Mouse (Mus musculus) forebrain, embryonic 14.5 days (tissue): ENCODE measurements around the gene Lrrc15. TPM values are rescaled to one million over a fixed set of nuclear protein-coding genes. Genes with fewer than 3 reads are reported as not detected.

Source experiments
- ATAC-seq: fragments of 200-750 bp; cut with Nextera tagmentation; 2 replicates; pipeline ENCODE4 v1.8.0; 2017; ENCODE audit warnings: mild to moderate bottlenecking, moderate library complexity
- DNase-seq: peaks from one replicate; pipeline ENCODE4 v3.0.0-alpha.2; 2015; ENCODE audit warnings: low spot score
- H3K27ac ChIP-seq: fragments of 300-500 bp; sonication (generic); 2 replicates; pipeline ENCODE4 v1.5.1; 2014; ENCODE audit warnings: low read depth, mild to moderate bottlenecking, control low read depth, low read length, moderate library complexity
- H3K27me3 ChIP-seq: fragments of 300-500 bp; sonication (generic); replicated peaks from 2 replicates; pipeline ENCODE4 v1.6.1; 2014; ENCODE audit warnings: low read length, control low read depth, mixed read lengths; ENCODE audit not compliant: control insufficient read depth, insufficient read depth
- H3K36me3 ChIP-seq: fragments of 300-500 bp; sonication (generic); 2 replicates; pipeline ENCODE4 v1.6.1; 2014; ENCODE audit warnings: low read length, control low read depth; ENCODE audit not compliant: control insufficient read depth, insufficient read depth
- H3K4me1 ChIP-seq: fragments of 300-500 bp; sonication (generic); 2 replicates; pipeline ENCODE4 v1.6.1; 2014; ENCODE audit warnings: antibody characterized with exemption, low read length, control low read depth; ENCODE audit not compliant: control insufficient read depth, insufficient read depth
- H3K4me2 ChIP-seq: fragments of 300-500 bp; sonication (generic); 2 replicates; pipeline ENCODE4 v1.6.1; 2014; ENCODE audit warnings: mild to moderate bottlenecking, control low read depth, low read length
- H3K4me3 ChIP-seq: fragments of 300-500 bp; sonication (generic); 2 replicates; pipeline ENCODE4 v1.5.1; 2014; ENCODE audit warnings: low read depth, low read length, control low read depth
- H3K9ac ChIP-seq: fragments of 300-500 bp; sonication (generic); 2 replicates; pipeline ENCODE4 v1.6.1; 2014; ENCODE audit warnings: mild to moderate bottlenecking, low read length, control low read depth, moderate library complexity
- H3K9me3 ChIP-seq: fragments of 300-500 bp; sonication (generic); replicated peaks from 2 replicates; pipeline ENCODE4 v1.6.1; 2016; ENCODE audit warnings: low read length, control low read depth, mixed read lengths; ENCODE audit not compliant: control insufficient read depth
- WGBS: fragments of 180-500 bp; shearing (Covaris S2); extraction: QIAGEN DNeasy Blood & Tissue Kit; methylation state at CpG from one replicate; pipeline ENCODE4 v1.1.7; 2014; 5-methylcytosine and 5-hydroxymethylcytosine counted together
- polyA plus RNA-seq: library from polyadenylated mRNA; unstranded; fragments of >200 nt; fragmentation: Nextera tagmentation; extraction: Ambion mirVana; gene quantifications from 2 replicates; pipeline ENCODE4 v1.2.1, GENCODE M21; 2014

The Lrrc15 gene
- polyA plus RNA-seq, 1 experiment from 2014 or later = 0.10 TPM

DNA sequence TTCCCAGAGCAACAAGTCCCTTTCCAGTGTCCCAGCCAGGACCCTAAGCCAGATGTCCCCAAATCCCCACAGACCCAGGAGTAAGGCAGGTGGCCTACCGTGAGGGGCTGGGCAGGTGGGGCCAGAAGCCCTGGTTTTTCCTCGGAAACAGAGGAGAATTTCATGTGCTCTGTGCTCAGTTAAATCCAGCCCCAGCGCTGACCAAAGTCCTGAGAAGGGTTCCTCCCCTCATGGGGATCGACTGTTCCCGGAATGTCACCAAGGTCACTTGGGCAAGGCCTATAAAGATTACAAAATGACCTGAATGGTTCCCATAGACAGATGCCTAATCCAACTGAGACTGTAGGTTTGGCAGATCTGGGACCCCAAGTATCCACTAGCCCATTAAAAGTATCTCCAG is 15.7 kb downstream of the Lrrc15 start, which contains the start of gene Cpn2:
Gene Cpn2, minus strand, starts transcription at position 141 of the 400 bp plus-strand sequence.
- WGBS = 71% methylated on average over 5 of the region's 5 CpGs
- Histone ChIP-seq H3K27me3 (no peaks in the 10 kb centered on the region), H3K4me3 (no peak within 1 kb of the TSS), H3K27ac (no peak within 1 kb of the TSS), H3K36me3 (no peaks in the 10 kb centered on the region), H3K9me3 (no peaks in the 10 kb centered on the region), H3K9ac (no peak within 1 kb of the TSS), H3K4me2 (no peak within 1 kb of the TSS), H3K4me1 (peaks cover 10% of the 10 kb centered on the region)
- DNase-seq (no peak), ATAC-seq (no peak)

DNA sequence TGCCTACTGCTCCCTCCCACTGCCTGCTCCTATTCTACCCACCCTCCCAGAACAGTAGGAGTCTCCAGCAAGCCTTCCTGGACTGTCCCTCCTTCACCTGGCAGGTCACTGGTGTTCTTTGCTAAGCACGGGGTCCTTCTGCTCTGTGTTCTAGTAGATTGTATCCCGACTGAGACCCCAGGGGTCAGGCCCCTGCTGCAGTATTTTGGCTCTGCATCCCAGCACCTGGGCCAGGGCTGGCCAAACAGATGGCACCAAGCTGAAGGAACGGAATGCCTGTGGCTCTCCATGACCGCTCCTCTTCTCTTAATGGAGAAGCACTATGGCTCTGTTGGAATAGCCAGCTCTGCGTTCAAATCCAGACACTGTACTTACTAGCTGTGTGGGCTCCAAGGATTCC is 16.5 kb downstream of the Lrrc15 start:
- no peak for DNase-seq
- 84% methylated on average over 5 of the region's 5 CpGs for WGBS

DNA sequence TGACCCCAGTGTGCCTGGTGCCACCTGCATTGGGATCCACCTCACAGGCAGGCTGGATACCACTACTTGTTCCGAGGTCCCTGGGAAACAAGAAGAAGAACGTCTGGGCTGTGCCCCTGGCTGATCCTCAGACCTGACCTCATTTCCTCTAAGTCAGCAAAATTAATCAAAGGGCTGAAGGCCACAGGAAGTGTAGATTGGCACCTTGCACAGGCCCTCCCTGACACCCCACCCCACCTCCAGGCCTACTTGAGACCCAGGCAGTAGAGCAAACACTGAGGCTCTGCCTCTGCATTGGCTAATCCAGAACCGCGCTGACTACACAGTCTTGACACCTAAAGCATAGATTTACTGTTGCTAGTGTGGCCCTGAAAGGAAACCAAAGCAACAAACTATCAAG is 17.4 kb downstream of the Lrrc15 start:
- WGBS = 88% methylated on average over 4 of the region's 4 CpGs
- Histone ChIP-seq H3K4me3 (no peak overlapping the region), H3K9ac (no peak overlapping the region), H3K27ac (no peak overlapping the region), H3K4me1 (no peaks in the 10 kb centered on the region), H3K9me3 (no peaks in the 10 kb centered on the region), H3K27me3 (no peaks in the 10 kb centered on the region), H3K36me3 (no peaks in the 10 kb centered on the region), H3K4me2 (no peak overlapping the region)
- no peak for DNase-seq
- no peak for ATAC-seq

More for the DNA sequence above, 16.5 kb downstream of the Lrrc15 start:
- Histone ChIP-seq H3K4me1 (peaks cover 2% of the 10 kb centered on the region; the same call in 1 of the 2 replicates), H3K4me3 (no peak overlapping the region), H3K27me3 (no peaks in the 10 kb centered on the region), H3K36me3 (no peaks in the 10 kb centered on the region), H3K9ac (no peak overlapping the region), H3K27ac (no peak overlapping the region), H3K9me3 (no peaks in the 10 kb centered on the region), H3K4me2 (no peak overlapping the region)
- no peak for ATAC-seq

DNA sequence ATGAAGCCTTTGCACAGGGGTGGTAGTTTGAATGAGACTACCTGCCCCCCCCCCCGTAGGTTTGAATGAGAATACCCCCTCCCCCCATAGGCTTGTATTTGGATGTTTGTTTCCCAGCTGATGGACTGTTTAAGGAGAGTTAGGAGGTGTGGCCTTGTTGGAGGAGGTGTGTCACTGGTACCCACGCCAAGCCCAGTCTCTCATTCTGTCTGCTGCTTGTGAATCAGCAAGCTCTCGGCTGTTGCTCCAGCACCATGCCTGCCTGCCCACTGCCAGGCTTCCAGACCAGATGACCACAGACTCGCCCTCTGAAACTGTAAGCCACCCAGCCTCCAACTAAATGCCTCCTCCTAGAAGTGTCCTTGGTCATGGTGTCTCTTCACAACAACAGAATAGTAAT is 19.9 kb downstream of the Lrrc15 start:
- Histone ChIP-seq H3K4me2 (no peak overlapping the region), H3K27ac (no peak overlapping the region), H3K4me1 (no peaks in the 10 kb centered on the region), H3K9ac (no peak overlapping the region), H3K36me3 (no peaks in the 10 kb centered on the region), H3K4me3 (no peak overlapping the region), H3K27me3 (no peaks in the 10 kb centered on the region), H3K9me3 (no peaks in the 10 kb centered on the region)
- ATAC-seq (0 out of 2 replicates have a peak, but pooled peaks have one; percentile 54), DNase-seq (no peak)
- 53% methylated on average over 4 of the region's 4 CpGs for WGBS

DNA sequence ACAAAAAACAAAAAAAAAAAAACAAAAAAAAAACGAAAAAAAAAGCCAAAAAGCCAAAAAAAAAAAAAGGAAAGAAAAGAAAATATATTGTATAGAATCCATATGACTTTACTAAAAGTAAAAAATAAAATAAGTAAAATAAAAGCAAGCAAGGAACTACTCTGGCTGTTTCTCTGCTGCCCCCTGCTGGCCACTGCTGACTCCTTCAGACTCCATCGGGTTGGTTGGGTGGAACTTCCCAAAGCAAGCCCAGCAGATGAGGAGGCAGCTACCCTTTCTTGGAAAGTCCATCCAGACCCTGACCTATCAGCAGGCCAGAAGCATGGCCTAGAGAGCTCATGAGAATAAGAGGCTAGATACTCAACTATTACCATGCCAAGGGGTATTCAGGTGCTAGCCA is 20.4 kb downstream of the Lrrc15 start:
- WGBS = 0% methylated on average over 2 of the region's 2 CpGs
- H3K4me1 ChIP-seq = no peaks in the 10 kb centered on the region
- H3K27ac ChIP-seq = no peak overlapping the region
- no peak overlapping the region for H3K4me2 ChIP-seq
- ATAC-seq (peak; percentile 55), DNase-seq (peak; percentile 82)
- no peak overlapping the region for H3K4me3 ChIP-seq
- H3K27me3 ChIP-seq = no peaks in the 10 kb centered on the region
- no peaks in the 10 kb centered on the region for H3K36me3 ChIP-seq
- H3K9ac ChIP-seq = no peak overlapping the region
- no peaks in the 10 kb centered on the region for H3K9me3 ChIP-seq

DNA sequence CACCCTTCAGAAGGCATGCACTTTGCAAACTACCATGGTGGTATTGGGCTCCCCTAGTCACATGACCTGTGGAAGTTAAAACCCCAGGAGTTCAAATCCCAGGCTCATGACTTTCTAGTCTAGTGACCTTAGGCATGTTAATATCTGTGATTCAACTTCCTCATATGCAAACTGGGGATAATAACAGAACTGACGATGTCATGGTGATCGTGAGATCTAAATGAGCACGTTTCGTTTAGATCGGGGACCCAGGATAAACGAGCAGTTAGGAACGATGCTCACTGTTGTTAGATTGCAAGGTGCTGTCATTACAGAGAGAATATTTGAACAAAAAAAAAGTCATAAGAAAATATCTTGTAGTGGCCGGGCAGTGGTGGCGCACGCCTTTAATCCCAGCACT is 20.9 kb downstream of the Lrrc15 start:
- Histone ChIP-seq H3K4me2 (no peak overlapping the region), H3K4me3 (no peak overlapping the region), H3K27me3 (no peaks in the 10 kb centered on the region), H3K4me1 (no peaks in the 10 kb centered on the region), H3K36me3 (no peaks in the 10 kb centered on the region), H3K9me3 (no peaks in the 10 kb centered on the region), H3K27ac (no peak overlapping the region), H3K9ac (no peak overlapping the region)
- WGBS = 84% methylated on average over 10 of the region's 10 CpGs
- ATAC-seq = no peak
- no peak for DNase-seq

DNA sequence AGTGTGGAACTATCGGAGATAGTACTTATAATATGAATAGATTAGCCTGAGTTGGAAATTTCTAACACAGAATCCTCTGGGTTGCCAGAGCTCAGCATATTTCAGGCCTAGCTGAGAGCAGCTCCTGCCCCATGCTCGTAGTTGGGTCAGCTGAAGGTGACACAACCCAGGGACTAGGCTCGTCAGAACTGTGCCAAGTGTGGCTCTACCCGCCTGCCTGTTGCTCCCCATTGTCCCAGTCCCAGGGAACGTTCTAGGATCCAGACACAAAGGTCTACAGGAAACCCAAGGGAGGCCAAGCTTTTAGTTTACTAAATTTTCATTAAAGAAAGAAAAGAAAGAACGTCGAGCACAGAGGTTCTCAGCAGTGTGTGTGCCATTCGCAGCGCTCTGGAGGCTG is 21.7 kb downstream of the Lrrc15 start:
- Histone ChIP-seq H3K9me3 (no peaks in the 10 kb centered on the region), H3K4me2 (no peak overlapping the region), H3K9ac (no peak overlapping the region), H3K4me1 (no peaks in the 10 kb centered on the region), H3K27ac (no peak overlapping the region), H3K27me3 (no peaks in the 10 kb centered on the region), H3K4me3 (no peak overlapping the region), H3K36me3 (no peaks in the 10 kb centered on the region)
- WGBS = 85% methylated on average over 9 of the region's 9 CpGs
- ATAC-seq (no peak), DNase-seq (no peak)

DNA sequence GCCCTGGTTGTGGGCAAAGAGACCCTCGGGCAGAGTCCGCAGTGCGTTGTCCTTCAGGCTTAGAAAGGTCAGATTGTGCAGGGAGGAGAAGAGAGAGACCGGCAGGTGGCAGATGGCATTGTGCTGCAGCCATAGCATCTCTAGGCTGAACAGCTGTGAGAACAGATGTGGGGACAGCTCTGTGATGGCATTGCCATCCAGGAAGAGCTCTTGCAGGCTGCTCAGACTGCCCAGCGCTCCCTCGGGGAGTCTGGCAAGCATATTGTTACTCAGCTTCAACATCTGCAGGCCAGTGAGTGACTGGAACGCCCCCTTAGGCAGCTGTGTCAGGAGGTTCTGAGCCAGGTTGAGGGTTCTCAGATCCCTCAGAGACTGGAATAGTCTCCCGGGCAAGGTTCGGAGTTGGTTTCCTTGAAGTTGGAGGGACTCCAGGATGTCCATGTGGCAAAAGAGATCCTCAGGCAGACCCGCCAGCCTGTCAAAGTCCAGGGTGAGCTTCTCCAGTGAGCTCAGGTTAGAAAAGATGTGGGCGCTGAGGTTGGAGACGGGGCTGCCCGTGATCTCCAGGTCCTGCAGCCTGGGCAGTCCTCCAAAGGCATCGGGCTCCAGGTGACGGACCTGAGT is 22.9 kb downstream of the Lrrc15 start:
- no peak overlapping the region for H3K9ac ChIP-seq

DNA sequence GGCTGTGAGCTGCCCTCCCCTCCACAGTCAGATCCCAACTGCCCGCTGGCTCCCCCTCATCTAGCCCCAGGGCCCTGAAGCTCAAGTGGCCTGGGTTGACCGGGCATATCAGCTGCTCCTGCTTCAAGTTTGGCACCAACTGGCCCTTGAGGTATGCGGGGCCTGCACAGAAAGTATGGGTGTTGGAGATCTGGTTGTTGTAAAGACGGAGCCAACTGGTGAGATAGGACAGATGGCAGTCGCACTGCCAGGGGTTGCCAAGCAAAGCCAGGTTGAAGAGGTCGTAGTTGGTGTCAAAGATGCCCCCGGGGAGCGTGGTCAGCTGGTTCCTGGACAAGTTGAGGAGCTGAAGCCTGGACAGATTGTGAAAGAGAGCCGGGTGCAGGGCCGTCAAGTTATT is 23.6 kb downstream of the Lrrc15 start:
- no peak overlapping the region for H3K9ac ChIP-seq
- no peak overlapping the region for H3K4me3 ChIP-seq
- no peaks in the 10 kb centered on the region for H3K36me3 ChIP-seq
- H3K27ac ChIP-seq = no peak overlapping the region
- H3K4me2 ChIP-seq = no peak overlapping the region
- ATAC-seq (no peak), DNase-seq (no peak)
- H3K27me3 ChIP-seq = no peaks in the 10 kb centered on the region
- no peaks in the 10 kb centered on the region for H3K9me3 ChIP-seq
- WGBS = 90% methylated on average over 10 of the region's 10 CpGs
- H3K4me1 ChIP-seq = no peaks in the 10 kb centered on the region

More for the DNA sequence above, 22.9 kb downstream of the Lrrc15 start:
- Histone ChIP-seq H3K4me3 (no peak overlapping the region), H3K4me2 (no peak overlapping the region), H3K9me3 (no peaks in the 10 kb centered on the region), H3K36me3 (no peaks in the 10 kb centered on the region), H3K27ac (no peak overlapping the region), H3K27me3 (no peaks in the 10 kb centered on the region), H3K4me1 (no peaks in the 10 kb centered on the region)
- ATAC-seq (no peak), DNase-seq (no peak)
- 88% methylated on average over 15 of the region's 15 CpGs for WGBS
